Comparison of ENCODE assay signal across 24 mouse cellular contexts in genomic region chr14:72848271-72848955, GRCm38 (mm10).
"Had no signal": no experiment of that assay in that cellular context is flagged by ENCODE, and none has a peak within 500 bp of the region (broad histone marks: within the 10 kb centered on the region; RNA-seq: fewer than 3 reads in every experiment).

No protein-coding gene starts in this region.

- H3K4me1 ChIP-seq: heart, embryonic 13.5 days; heart, embryonic 15.5 days; intestine, embryonic 15.5 days; limb, embryonic 13.5 days; limb, embryonic 15.5 days; liver, embryonic 12.5 days had no signal

- DNase-seq: gastrocnemius, postnatal 10 days; gastrocnemius, postnatal 25 days; heart, adult 2 months; heart, postnatal 4 days; kidney, adult 18-20 months; kidney, adult 8-10 months; kidney, postnatal 10 days; kidney, postnatal 25 days; kidney, postnatal 4 days; left cerebral cortex, postnatal 4 days; lung, adult 18-20 months had no signal

- H3K27me3 ChIP-seq: heart, embryonic 13.5 days; heart, embryonic 15.5 days; hindbrain, embryonic 12.5 days; intestine, embryonic 15.5 days; limb, embryonic 13.5 days; limb, embryonic 15.5 days; liver, embryonic 12.5 days had no signal

- H3K4me3 ChIP-seq: heart, adult 2 months; heart, embryonic 13.5 days; heart, embryonic 15.5 days; hindbrain, embryonic 10.5 days; hindbrain, embryonic 12.5 days; intestine, embryonic 15.5 days; layer of hippocampus, adult 2 months; left cerebral cortex, adult 2 months; limb, embryonic 13.5 days; limb, embryonic 15.5 days; liver, embryonic 12.5 days had no signal

- H3K4me2 ChIP-seq: heart, embryonic 11.5 days; heart, embryonic 13.5 days; heart, embryonic 15.5 days; hindbrain, embryonic 12.5 days; hindbrain, embryonic 14.5 days; intestine, embryonic 15.5 days; limb, embryonic 13.5 days; limb, embryonic 15.5 days; liver, embryonic 12.5 days had no signal

- H3K9me3 ChIP-seq: heart, embryonic 13.5 days; heart, embryonic 15.5 days; hindbrain, embryonic 10.5 days; hindbrain, embryonic 12.5 days; intestine, embryonic 15.5 days; limb, embryonic 13.5 days; limb, embryonic 15.5 days; liver, embryonic 12.5 days had no signal

- H3K27ac ChIP-seq: heart, adult 2 months; heart, embryonic 13.5 days; heart, embryonic 15.5 days; hindbrain, embryonic 10.5 days; hindbrain, embryonic 12.5 days; hindbrain, embryonic 14.5 days; intestine, embryonic 15.5 days; layer of hippocampus, adult 2 months; left cerebral cortex, adult 2 months; limb, embryonic 13.5 days; limb, embryonic 15.5 days; liver, embryonic 12.5 days; liver, embryonic 14.5 days had no signal

- H3K9ac ChIP-seq: heart, embryonic 13.5 days; heart, embryonic 15.5 days; hindbrain, embryonic 12.5 days; hindbrain, embryonic 14.5 days; intestine, embryonic 15.5 days; limb, embryonic 13.5 days; limb, embryonic 15.5 days; liver, embryonic 12.5 days; liver, embryonic 14.5 days had no signal

- H3K36me3 ChIP-seq: heart, embryonic 13.5 days; heart, embryonic 15.5 days; hindbrain, embryonic 10.5 days; hindbrain, embryonic 12.5 days; intestine, embryonic 15.5 days; limb, embryonic 13.5 days; limb, embryonic 15.5 days; liver, embryonic 12.5 days had no signal
